Mouse (Mus musculus) liver, embryonic 11.5 days (tissue): ENCODE results near the gene Mrpl38. TPM values are rescaled to one million over a fixed set of nuclear protein-coding genes. Genes with fewer than 3 reads are reported as not detected.

Experiments used
- ATAC-seq: fragments of 200-750 bp; cut with Nextera tagmentation; replicated peaks from 2 replicates; pipeline ENCODE4 v1.8.0; 2017; ENCODE audit warnings: moderate number of reproducible peaks, mild to moderate bottlenecking, moderate TSS enrichment, moderate library complexity; ENCODE audit not compliant: low FRiP score
- DNase-seq: peaks from one replicate; pipeline ENCODE4 v3.0.0-alpha.2; 2017; ENCODE audit warnings: low spot score
- H3K27ac ChIP-seq: fragments of 300-500 bp; sonication (generic); 2 replicates; pipeline ENCODE4 v1.5.1; 2014; ENCODE audit warnings: mild to moderate bottlenecking, low read depth, low read length, control low read depth
- H3K27me3 ChIP-seq: fragments of 300-500 bp; sonication (generic); replicated peaks from 2 replicates; pipeline ENCODE4 v1.6.1; 2014; ENCODE audit warnings: low read length, mixed read lengths; ENCODE audit not compliant: control insufficient read depth, insufficient read depth
- H3K36me3 ChIP-seq: fragments of 300-500 bp; sonication (generic); 2 replicates; pipeline ENCODE4 v1.6.1; 2014; ENCODE audit warnings: mild to moderate bottlenecking, low read length, moderate library complexity, mixed read lengths; ENCODE audit not compliant: control insufficient read depth, insufficient read depth
- H3K4me1 ChIP-seq: fragments of 300-500 bp; sonication (generic); replicated peaks from 2 replicates; pipeline ENCODE4 v1.6.1; 2014; ENCODE audit warnings: low read length, mixed read lengths; ENCODE audit not compliant: control insufficient read depth, insufficient read depth
- H3K4me2 ChIP-seq: fragments of 300-500 bp; sonication (generic); 2 replicates; pipeline ENCODE4 v1.6.1; 2014; ENCODE audit warnings: mild to moderate bottlenecking, control low read depth, moderate library complexity
- H3K4me3 ChIP-seq: fragments of 300-500 bp; sonication (generic); 2 replicates; pipeline ENCODE4 v1.5.1; 2014; ENCODE audit warnings: low read depth, low read length, control low read depth
- H3K9ac ChIP-seq: fragments of 300-500 bp; sonication (generic); 2 replicates; pipeline ENCODE4 v1.6.1; 2014; ENCODE audit warnings: low read depth, low read length, control low read depth
- H3K9me3 ChIP-seq: fragments of 300-500 bp; sonication (generic); 2 replicates; pipeline ENCODE4 v1.6.1; 2016; ENCODE audit warnings: low read length, inconsistent platforms, mixed read lengths; ENCODE audit not compliant: control insufficient read depth
- WGBS: fragments of 180-500 bp; shearing (Covaris S2); extraction: QIAGEN DNeasy Blood & Tissue Kit; methylation state at CpG from one replicate; pipeline ENCODE4 v1.1.7; 2014; 5-methylcytosine and 5-hydroxymethylcytosine counted together
- polyA plus RNA-seq: library from polyadenylated mRNA; unstranded; fragments of >200 nt; fragmentation: Nextera tagmentation; extraction: Ambion mirVana; gene quantifications from 2 replicates; pipeline ENCODE4 v1.2.1, GENCODE M21; 2014

The Mrpl38 gene
- polyA plus RNA-seq, 1 experiment from 2014 or later: 121 TPM

GRCm38 (mm10) chr11:116149341-116149740, 10.7 kb upstream of the Mrpl38 start:
- H3K27me3 ChIP-seq: no peaks in the 10 kb centered on the region
- no peak overlapping the region for H3K27ac ChIP-seq
- H3K36me3 ChIP-seq: peaks cover 55% of the 10 kb centered on the region
- no peaks in the 10 kb centered on the region for H3K9me3 ChIP-seq
- H3K4me2 ChIP-seq: no peak overlapping the region
- no peak for DNase-seq
- 85% methylated on average over 6 of the region's 6 CpGs for WGBS
- H3K4me3 ChIP-seq: no peak overlapping the region
- no peak for ATAC-seq
- H3K4me1 ChIP-seq: peaks cover 12% of the 10 kb centered on the region
- H3K9ac ChIP-seq: no peak overlapping the region

- WGBS: 73% methylated on average over 20 of the region's 20 CpGs
These were observed 10.1 kb upstream of the Mrpl38 start for GRCm38 (mm10) chr11:116148761-116149221.

GRCm38 (mm10) chr11:116146294-116146985, 7.8 kb upstream of the Mrpl38 start:
- Histone ChIP-seq H3K9me3 (no peaks in the 10 kb centered on the region), H3K4me3 (no peak overlapping the region), H3K4me2 (no peak overlapping the region), H3K27ac (no peak overlapping the region), H3K4me1 (peaks cover 26% of the 10 kb centered on the region), H3K36me3 (peaks cover 46% of the 10 kb centered on the region), H3K27me3 (no peaks in the 10 kb centered on the region), H3K9ac (no peak overlapping the region)
- 84% methylated on average over 25 of the region's 25 CpGs for WGBS
- DNase-seq: no peak
- ATAC-seq: no peak

More at GRCm38 (mm10) chr11:116148761-116149221, 10.1 kb upstream of the Mrpl38 start:
- Histone ChIP-seq H3K9ac (no peak overlapping the region), H3K9me3 (no peaks in the 10 kb centered on the region), H3K27me3 (no peaks in the 10 kb centered on the region), H3K4me3 (no peak overlapping the region), H3K27ac (no peak overlapping the region), H3K4me2 (no peak overlapping the region), H3K4me1 (peaks cover 12% of the 10 kb centered on the region), H3K36me3 (peaks cover 55% of the 10 kb centered on the region)
- no peak for DNase-seq
- no peak for ATAC-seq

GRCm38 (mm10) chr11:116145481-116146293, 7.0 kb upstream of the Mrpl38 start:
- Histone ChIP-seq H3K9me3 (no peaks in the 10 kb centered on the region), H3K9ac (no peak overlapping the region), H3K27ac (peak overlapping the region; percentile 4; the same call in 1 of the 2 replicates), H3K4me2 (no peak overlapping the region), H3K36me3 (peaks cover 40% of the 10 kb centered on the region), H3K4me3 (no peak overlapping the region), H3K4me1 (peaks cover 20% of the 10 kb centered on the region), H3K27me3 (no peaks in the 10 kb centered on the region)
- ATAC-seq (no peak), DNase-seq (no peak)
- 79% methylated on average over 18 of the region's 18 CpGs for WGBS

- H3K9me3 ChIP-seq: no peaks in the 10 kb centered on the region
- H3K27me3 ChIP-seq: no peaks in the 10 kb centered on the region
- H3K4me2 ChIP-seq: no peak overlapping the region
- H3K27ac ChIP-seq: peak overlapping the region; percentile 73; the same call in 1 of the 2 replicates
- H3K4me3 ChIP-seq: no peak overlapping the region
- H3K9ac ChIP-seq: no peak overlapping the region
- peaks cover 23% of the 10 kb centered on the region for H3K4me1 ChIP-seq
- WGBS: 75% methylated on average over 3 of the region's 3 CpGs
- DNase-seq: no peak
- H3K36me3 ChIP-seq: peaks cover 27% of the 10 kb centered on the region
- ATAC-seq: no peak
These were observed 4.8 kb upstream of the Mrpl38 start for GRCm38 (mm10) chr11:116143468-116143867.

GRCm38 (mm10) chr11:116142211-116142991, 3.7 kb upstream of the Mrpl38 start:
- no peak for DNase-seq
- H3K27ac ChIP-seq: peak overlapping the region; percentile 73

GRCm38 (mm10) chr11:116138096-116138467, 586 bp downstream of the Mrpl38 start:
- WGBS: under 1% methylated on average over 20 of the region's 20 CpGs
- H3K27ac ChIP-seq: peak overlapping the region; percentile 69
- peak; percentile 4; the same call in 1 of the 2 replicates for ATAC-seq
- peak overlapping the region; percentile 81 for H3K4me2 ChIP-seq
- H3K27me3 ChIP-seq: no peaks in the 10 kb centered on the region
- H3K9me3 ChIP-seq: no peaks in the 10 kb centered on the region
- peaks cover 15% of the 10 kb centered on the region for H3K36me3 ChIP-seq
- H3K4me1 ChIP-seq: peaks cover 23% of the 10 kb centered on the region
- H3K4me3 ChIP-seq: peak overlapping the region; percentile 89
- H3K9ac ChIP-seq: peak overlapping the region; percentile 87
- DNase-seq: no peak

More at GRCm38 (mm10) chr11:116142211-116142991, 3.7 kb upstream of the Mrpl38 start:
- WGBS: 68% methylated on average over 10 of the region's 10 CpGs
- Histone ChIP-seq H3K9ac (peak overlapping the region; percentile 43; the same call in 1 of the 2 replicates), H3K4me1 (peaks cover 29% of the 10 kb centered on the region), H3K4me2 (0 out of 2 replicates have a peak overlapping the region, but pooled peaks have one; percentile 7), H3K36me3 (peaks cover 23% of the 10 kb centered on the region), H3K9me3 (no peaks in the 10 kb centered on the region), H3K27me3 (no peaks in the 10 kb centered on the region), H3K4me3 (no peak overlapping the region; the same call in 1 of the 2 replicates)
- ATAC-seq: peak; percentile 41

GRCm38 (mm10) chr11:116134171-116134570, 4.5 kb downstream of the Mrpl38 start:
- Histone ChIP-seq H3K4me2 (no peak overlapping the region), H3K4me1 (peaks cover 16% of the 10 kb centered on the region), H3K4me3 (no peak overlapping the region), H3K27ac (no peak overlapping the region), H3K36me3 (peaks cover 21% of the 10 kb centered on the region), H3K27me3 (no peaks in the 10 kb centered on the region), H3K9me3 (no peaks in the 10 kb centered on the region), H3K9ac (no peak overlapping the region)
- DNase-seq (no peak), ATAC-seq (no peak)
- 83% methylated on average over 10 of the region's 10 CpGs for WGBS
